9 mouse cellular contexts compared by ENCODE assay signal in genomic region chr5:106693034-106693433, GRCm38 (mm10). TPM values are rescaled to one million over a fixed set of nuclear protein-coding genes. Genes with fewer than 3 reads are reported as not detected.
DNase-seq lines count a peak whose midpoint lies in the region; ATAC-seq and TF ChIP-seq lines count a peak whose summit lies in the region.
"Had no signal": no experiment of that assay in that cellular context is flagged by ENCODE, and none has a peak within 500 bp of the region (broad histone marks: within the 10 kb centered on the region; RNA-seq: fewer than 3 reads in every experiment).

No protein-coding gene starts in this region.

- H3K4me2 ChIP-seq in intestine, postnatal 0 days (replicated peaks; ENCODE audit: low read depth): no peak overlapping the region
- no peak overlapping the region for H3K4me2 ChIP-seq in intestine, embryonic 15.5 days (replicated peaks)
- H3K4me2 ChIP-seq: limb, embryonic 15.5 days had no signal

- no peaks in the 10 kb centered on the region for H3K36me3 ChIP-seq in intestine, postnatal 0 days (ENCODE audit: control insufficient read depth, insufficient read depth)
- no peaks in the 10 kb centered on the region for H3K36me3 ChIP-seq in intestine, embryonic 15.5 days

- no peaks in the 10 kb centered on the region for H3K9me3 ChIP-seq in intestine, postnatal 0 days (ENCODE audit: control insufficient read depth)
- no peaks in the 10 kb centered on the region for H3K9me3 ChIP-seq in intestine, embryonic 15.5 days
- H3K9me3 ChIP-seq: limb, embryonic 15.5 days had no signal

- no peak overlapping the region for H3K4me3 ChIP-seq in intestine, postnatal 0 days (ENCODE audit: low read depth, low read length)
- H3K4me3 ChIP-seq in intestine, embryonic 15.5 days (replicated peaks): no peak overlapping the region
- H3K4me3 ChIP-seq: limb, embryonic 15.5 days had no signal

- no peak overlapping the region for H3K27ac ChIP-seq in intestine, postnatal 0 days (ENCODE audit: low read depth, low read length)
- no peak overlapping the region for H3K27ac ChIP-seq in intestine, embryonic 15.5 days
- H3K27ac ChIP-seq: limb, embryonic 15.5 days had no signal

- no peak for ATAC-seq in intestine, postnatal 0 days
- ATAC-seq in intestine, embryonic 15.5 days: no peak
- no peak for ATAC-seq in cerebellum, adult (ENCODE audit: insufficient number of reproducible peaks, low FRiP score, low TSS enrichment)

- no peak overlapping the region for H3K9ac ChIP-seq in intestine, postnatal 0 days (ENCODE audit: low read depth, low read length)
- no peak overlapping the region for H3K9ac ChIP-seq in intestine, embryonic 15.5 days
- H3K9ac ChIP-seq: limb, embryonic 15.5 days had no signal

- H3K4me1 ChIP-seq in intestine, postnatal 0 days (replicated peaks; ENCODE audit: control insufficient read depth, insufficient read depth, low read length): no peaks in the 10 kb centered on the region
- peaks cover 9% of the 10 kb centered on the region; the same call in 1 of the 2 replicates for H3K4me1 ChIP-seq in intestine, embryonic 15.5 days (replicated peaks)

- TF ChIP-seq CTCF in intestine, postnatal 0 days (IDR thresholded peaks at IDR 0.05; ENCODE audit: low read depth): peak; percentile 60

- 89% methylated on average over 4 of the region's 4 CpGs for WGBS in intestine, postnatal 0 days
- 92% methylated on average over 4 of the region's 4 CpGs for WGBS in intestine, embryonic 15.5 days

- DNase-seq in A20 (ENCODE audit: low read depth, low spot score) (peak; percentile 42), ES-CJ7 (ENCODE audit: low read depth, low spot score) (peak; percentile 55)
- DNase-seq in lung, postnatal 36 days: peak; percentile 49
- DNase-seq in left cerebral cortex, adult 8-10 months (ENCODE audit: low spot score in 2 of 2): no peak
- no peak for DNase-seq in gastrocnemius, postnatal 10 days

- H3K27me3 ChIP-seq in intestine, postnatal 0 days (replicated peaks; ENCODE audit: control insufficient read depth, insufficient read depth, low read length): no peaks in the 10 kb centered on the region
- no peaks in the 10 kb centered on the region for H3K27me3 ChIP-seq in intestine, embryonic 15.5 days (replicated peaks)
- H3K27me3 ChIP-seq: limb, embryonic 15.5 days had no signal

RNA-seq across cellular contexts. Expression of gene Zfp644, which starts 4.1 kb away (rescaled TPM):
- polyA plus RNA-seq in intestine, postnatal 0 days (2015; fragmentation: Nextera tagmentation; extraction: Ambion mirVana): 34.9 and 39.7 TPM in 2 replicates
- polyA plus RNA-seq in intestine, embryonic 15.5 days (2015; fragmentation: Nextera tagmentation; extraction: Ambion mirVana): 41.8 and 55.7 TPM in 2 replicates
- total RNA-seq in left cerebral cortex, adult 8-10 months (2022): 100 to 1,000 TPM; 122 to 145 (median 134) TPM
- 10 to 100 TPM; 55.2 to 62.6 TPM for total RNA-seq in gastrocnemius, postnatal 10 days (2021)

Comparison
In these comparisons a context has a peak if more than half of its experiments do, and no peak if none do; other contexts are left out.
1. DNase-seq: peak in A20 (single experiment), ES-CJ7 (single experiment) and lung, postnatal 36 days (single experiment); none in left cerebral cortex, adult 8-10 months (0 of 2) and gastrocnemius, postnatal 10 days (single experiment).